Mouse (Mus musculus): ENCODE results near the gene Manbal.

- TF ChIP-seq CTCF (IDR thresholded peaks at IDR 0.05; ENCODE audit: extremely low read depth, insufficient read depth, low read length) (no peak), POLR2A (IDR thresholded peaks at IDR 0.05; ENCODE audit: extremely low read depth, insufficient read depth, low read length) (no peak)
Observed at GRCm38 (mm10) chr2:157328106-157328505, 39.3 kb upstream of the Manbal start.
